Mouse (Mus musculus) lung, postnatal 0 days (tissue): ENCODE measurements around the gene Snapc4. TPM values are rescaled to one million over a fixed set of nuclear protein-coding genes. Genes with fewer than 3 reads are reported as not detected.

Source experiments
- ATAC-seq: fragments of 200-750 bp; cut with Nextera tagmentation; 2 replicates; pipeline ENCODE4 v1.8.0; 2017; ENCODE audit warnings: moderate library complexity
- DNase-seq: peaks from one replicate; pipeline ENCODE4 v3.0.0-alpha.2; 2016; ENCODE audit warnings: low spot score
- H3K27ac ChIP-seq: fragments of 300-500 bp; sonication (generic); 2 replicates; pipeline ENCODE4 v1.5.1; 2014; ENCODE audit warnings: antibody characterized with exemption, mild to moderate bottlenecking, low read length, mixed read lengths
- H3K27me3 ChIP-seq: fragments of 300-500 bp; sonication (generic); replicated peaks from 2 replicates; pipeline ENCODE4 v1.6.1; 2014; ENCODE audit warnings: low read length, mixed read lengths; ENCODE audit not compliant: insufficient read depth
- H3K36me3 ChIP-seq: fragments of 300-500 bp; sonication (generic); 2 replicates; pipeline ENCODE4 v1.6.1; 2014; ENCODE audit warnings: low read length, mixed read lengths; ENCODE audit not compliant: insufficient read depth
- H3K4me1 ChIP-seq: fragments of 300-500 bp; sonication (generic); 2 replicates; pipeline ENCODE4 v1.6.1; 2014; ENCODE audit warnings: antibody characterized with exemption, low read depth, low read length, mixed read lengths; ENCODE audit not compliant: insufficient read depth
- H3K4me2 ChIP-seq: fragments of 300-500 bp; sonication (generic); replicated peaks from 2 replicates; pipeline ENCODE4 v1.6.1; 2014; ENCODE audit warnings: low read depth, mild to moderate bottlenecking, low read length, moderate library complexity, mixed read lengths
- H3K4me3 ChIP-seq: fragments of 300-500 bp; sonication (generic); 2 replicates; pipeline ENCODE4 v1.5.1; 2014; ENCODE audit warnings: low read depth, low read length
- H3K9ac ChIP-seq: fragments of 300-500 bp; sonication (generic); replicated peaks from 2 replicates; pipeline ENCODE4 v1.6.1; 2014; ENCODE audit warnings: low read depth, mild to moderate bottlenecking
- H3K9me3 ChIP-seq: fragments of 300-500 bp; sonication (generic); 2 replicates; pipeline ENCODE4 v1.6.1; 2016; ENCODE audit warnings: low read length, mixed read lengths
- CTCF ChIP-seq: IDR thresholded peaks from 2 replicates; pipeline ENCODE4 v1.5.1; 2016; ENCODE audit warnings: antibody characterized with exemption, mild to moderate bottlenecking
- EP300 ChIP-seq: IDR thresholded peaks from 2 replicates; pipeline ENCODE4 v1.6.1; 2016; ENCODE audit warnings: antibody characterized with exemption, mild to moderate bottlenecking, control low read depth
- WGBS: fragments of 180-500 bp; shearing (Covaris S2); extraction: QIAGEN DNeasy Blood & Tissue Kit; methylation state at CpG from one replicate; pipeline ENCODE4 v1.1.7; 2014; 5-methylcytosine and 5-hydroxymethylcytosine counted together
- polyA plus RNA-seq: library from polyadenylated mRNA; unstranded; fragments of >200 nt; fragmentation: Nextera tagmentation; extraction: Ambion mirVana; gene quantifications from 2 replicates; pipeline ENCODE4 v1.2.1, GENCODE M21; 2015

Gene Snapc4
- polyA plus RNA-seq, 1 experiment from 2014 or later = 7.4 TPM

DNA sequence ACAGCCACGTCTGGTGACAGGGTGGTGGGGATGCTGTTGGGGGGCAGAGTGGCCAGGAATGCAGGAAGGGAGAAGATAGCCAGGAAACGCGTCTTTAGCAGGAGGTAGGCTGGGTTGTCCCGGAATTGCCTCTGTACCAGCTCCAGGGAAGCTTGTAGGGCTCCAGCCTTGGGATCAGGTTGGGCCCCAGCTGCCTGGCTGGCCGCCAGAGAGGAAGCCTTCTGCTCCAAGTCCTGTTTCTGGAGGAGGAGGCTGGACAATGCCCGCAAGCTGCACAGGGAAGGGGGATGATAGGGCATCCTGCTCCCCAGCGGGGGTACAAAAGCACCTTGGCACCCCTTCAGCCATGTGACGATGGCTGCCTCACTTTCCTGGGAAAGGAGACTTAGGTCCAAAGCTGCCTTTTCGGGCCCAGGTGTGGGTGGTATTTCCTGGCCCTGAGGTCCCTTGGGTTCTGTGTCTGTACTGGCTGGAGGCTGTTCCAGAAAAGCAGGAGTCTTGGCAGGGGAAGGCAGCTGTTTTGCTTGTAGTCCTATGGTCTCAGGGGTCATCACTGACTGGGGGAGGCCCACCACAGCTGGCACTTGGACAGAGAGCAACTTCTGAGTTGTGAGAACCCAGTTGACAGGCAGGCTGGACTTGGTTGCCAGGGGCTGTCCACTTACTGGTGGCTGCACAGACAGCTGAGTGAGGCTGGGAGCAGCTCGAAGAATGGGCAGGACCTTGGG, 15.6 kb downstream of the Snapc4 start:
- TF ChIP-seq CTCF (no peak), EP300 (no peak)
- Histone ChIP-seq H3K9ac (no peak overlapping the region), H3K27ac (no peak overlapping the region), H3K9me3 (no peaks in the 10 kb centered on the region), H3K4me1 (no peaks in the 10 kb centered on the region; the same call in 1 of the 2 replicates), H3K4me3 (no peak overlapping the region), H3K27me3 (no peaks in the 10 kb centered on the region), H3K4me2 (no peak overlapping the region), H3K36me3 (peaks cover 17% of the 10 kb centered on the region)
- peak; percentile 60 for DNase-seq
- 53% methylated on average over 10 of the region's 10 CpGs for WGBS
- peak; percentile 25; the same call in 1 of the 2 replicates for ATAC-seq

DNA sequence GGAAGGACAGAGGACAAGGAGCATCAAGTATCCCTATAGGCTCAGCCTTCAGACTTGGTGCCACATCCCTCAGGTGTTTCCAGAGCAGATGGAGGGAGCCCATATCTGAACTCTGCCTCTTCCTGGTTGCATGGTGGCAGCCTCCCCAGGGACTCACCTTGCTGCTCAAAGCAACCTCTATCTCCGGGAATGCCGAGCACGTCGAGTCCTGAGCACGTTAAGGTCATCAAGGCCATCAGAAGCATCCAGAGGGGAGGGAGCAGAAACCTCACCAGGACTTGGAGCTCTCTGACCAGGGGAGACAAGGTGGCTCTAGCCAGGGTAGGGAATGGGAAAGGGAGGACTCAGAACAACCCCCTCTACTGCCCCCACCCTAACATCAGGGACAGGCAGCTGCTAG, 17.0 kb downstream of the Snapc4 start:
- 49% methylated on average over 5 of the region's 5 CpGs for WGBS
- no peaks in the 10 kb centered on the region for H3K27me3 ChIP-seq
- no peak overlapping the region for H3K4me2 ChIP-seq
- H3K4me1 ChIP-seq = no peaks in the 10 kb centered on the region; the same call in 1 of the 2 replicates
- TF ChIP-seq CTCF (no peak), EP300 (no peak)
- DNase-seq (no peak), ATAC-seq (no peak)
- peaks cover 14% of the 10 kb centered on the region; the same call in 1 of the 2 replicates for H3K36me3 ChIP-seq
- no peak overlapping the region for H3K9ac ChIP-seq
- no peak overlapping the region for H3K4me3 ChIP-seq
- no peaks in the 10 kb centered on the region for H3K9me3 ChIP-seq
- no peak overlapping the region for H3K27ac ChIP-seq

GRCm38 (mm10) chr2:26362991-26363390, 17.5 kb downstream of the Snapc4 start:
- DNase-seq (no peak), ATAC-seq (no peak)
- no peaks in the 10 kb centered on the region; the same call in 1 of the 2 replicates for H3K4me1 ChIP-seq
- H3K4me3 ChIP-seq = no peak overlapping the region
- H3K27ac ChIP-seq = no peak overlapping the region
- H3K4me2 ChIP-seq = no peak overlapping the region
- 84% methylated on average over 5 of the region's 5 CpGs for WGBS
- H3K36me3 ChIP-seq = peaks cover 14% of the 10 kb centered on the region; the same call in 1 of the 2 replicates
- TF ChIP-seq CTCF = no peak
- no peak for TF ChIP-seq EP300
- no peaks in the 10 kb centered on the region for H3K9me3 ChIP-seq
- H3K27me3 ChIP-seq = no peaks in the 10 kb centered on the region
- no peak overlapping the region for H3K9ac ChIP-seq

DNA sequence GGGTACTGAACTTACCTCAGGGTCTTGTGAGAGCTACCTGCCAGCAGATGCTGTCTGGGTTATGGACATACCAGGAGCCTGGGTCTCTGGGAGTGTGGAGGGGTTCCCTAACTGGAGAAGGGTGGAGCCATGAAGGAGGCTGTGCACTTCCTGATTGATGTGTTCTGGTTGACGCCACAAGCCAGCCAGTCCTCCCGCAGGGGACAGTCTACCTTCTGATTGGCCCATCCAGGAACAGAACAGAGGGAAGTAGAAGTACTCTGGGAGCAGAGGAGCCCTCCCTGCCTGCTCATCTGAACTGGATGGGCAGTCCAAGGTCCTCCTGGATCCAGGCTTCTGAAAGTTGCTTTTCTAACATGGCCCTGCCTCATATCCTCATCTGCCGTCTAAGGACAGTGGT, 19.7 kb downstream of the Snapc4 start, which contains the start of gene Card9:
Gene Card9 (minus strand): TSS at position 147 of the 400 bp plus-strand sequence.
- Histone ChIP-seq H3K4me3 (no peak within 1 kb of the TSS), H3K27ac (peak within 1 kb of the TSS; percentile 38; the same call in 1 of the 2 replicates), H3K9me3 (no peaks in the 10 kb centered on the region), H3K4me2 (0 out of 2 replicates have a peak within 1 kb of the TSS, but pooled peaks have one; percentile 11), H3K4me1 (no peaks in the 10 kb centered on the region; the same call in 1 of the 2 replicates), H3K27me3 (no peaks in the 10 kb centered on the region), H3K36me3 (no peaks in the 10 kb centered on the region), H3K9ac (no peak within 1 kb of the TSS)
- DNase-seq = peak; percentile 32
- TF ChIP-seq CTCF = no peak
- no peak for TF ChIP-seq EP300
- 33% methylated on average over 3 of the region's 3 CpGs for WGBS
- peak; percentile 13; the same call in 1 of the 2 replicates for ATAC-seq

- H3K9me3 ChIP-seq = no peaks in the 10 kb centered on the region
- H3K27me3 ChIP-seq = no peaks in the 10 kb centered on the region
- H3K4me2 ChIP-seq = 0 out of 2 replicates have a peak overlapping the region, but pooled peaks have one; percentile 11
- no peaks in the 10 kb centered on the region; the same call in 1 of the 2 replicates for H3K4me1 ChIP-seq
- H3K9ac ChIP-seq = no peak overlapping the region
- peak; percentile 66 for DNase-seq
- ATAC-seq = peak; percentile 49
- H3K27ac ChIP-seq = no peak overlapping the region
- no peaks in the 10 kb centered on the region for H3K36me3 ChIP-seq
- no peak for TF ChIP-seq EP300
- TF ChIP-seq CTCF = no peak
- H3K4me3 ChIP-seq = no peak overlapping the region
- WGBS = 42% methylated on average over 6 of the region's 6 CpGs
Observed at GRCm38 (mm10) chr2:26359983-26360382, 20.5 kb downstream of the Snapc4 start.

DNA sequence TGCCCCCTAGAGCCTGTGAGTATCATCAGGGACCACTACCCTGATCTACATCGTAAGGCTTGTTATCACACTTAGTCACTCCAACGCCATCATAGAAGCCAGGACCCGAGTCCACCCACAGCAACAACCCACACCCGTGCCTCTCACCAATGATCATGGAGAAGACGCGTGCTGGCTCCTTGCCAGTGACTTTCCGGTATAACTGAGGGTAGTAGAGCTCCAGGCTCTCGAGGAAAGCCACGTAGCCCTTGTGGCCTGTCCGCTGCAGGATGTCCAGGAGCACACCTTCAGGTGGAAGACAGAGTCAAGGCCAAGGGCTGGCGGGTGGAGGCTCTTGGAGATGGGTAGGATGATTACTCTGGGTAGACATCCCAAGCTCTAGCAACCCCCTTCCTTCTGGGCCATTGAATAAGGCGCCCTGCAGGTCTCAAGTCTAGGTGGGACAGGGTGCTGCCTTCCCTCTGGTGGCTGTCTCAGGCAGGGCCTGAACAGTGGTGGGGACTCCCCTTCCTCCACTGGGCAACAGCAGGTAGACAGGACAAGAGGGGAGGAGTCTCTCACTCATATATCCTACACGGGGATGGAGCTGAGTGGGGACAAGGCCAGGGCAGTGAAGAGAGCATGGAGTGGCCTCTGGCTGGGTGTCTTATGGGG, 21.7 kb downstream of the Snapc4 start:
- Histone ChIP-seq H3K4me3 (no peak overlapping the region), H3K9ac (no peak overlapping the region), H3K36me3 (no peaks in the 10 kb centered on the region), H3K27ac (no peak overlapping the region), H3K27me3 (no peaks in the 10 kb centered on the region), H3K4me2 (no peak overlapping the region), H3K9me3 (no peaks in the 10 kb centered on the region), H3K4me1 (no peaks in the 10 kb centered on the region)
- 85% methylated on average over 13 of the region's 13 CpGs for WGBS
- TF ChIP-seq CTCF = no peak
- no peak for TF ChIP-seq EP300
- ATAC-seq = no peak
- no peak for DNase-seq
